Mouse (Mus musculus): ENCODE results near the gene Gpr152. TPM values are rescaled to one million over a fixed set of nuclear protein-coding genes. Genes with fewer than 3 reads are reported as not detected.
"Not testable (repeated sequence)": the region's sequence is repeated elsewhere in the genome, so short reads cannot be mapped to it uniquely, and the experiment has no call there.

Gpr152 gene
- total RNA-seq, 2 experiments from 2014 or later, result not detected

- no peak for DNase-seq
Observed at GRCm38 (mm10) chr19:4112063-4112960, 27.3 kb upstream of the Gpr152 start.

- peak; percentile 85 for DNase-seq
Observed at GRCm38 (mm10) chr19:4113186-4113805, 26.3 kb upstream of the Gpr152 start.

- DNase-seq, result no peak
Observed at GRCm38 (mm10) chr19:4113806-4114230, 25.8 kb upstream of the Gpr152 start.

DNA sequence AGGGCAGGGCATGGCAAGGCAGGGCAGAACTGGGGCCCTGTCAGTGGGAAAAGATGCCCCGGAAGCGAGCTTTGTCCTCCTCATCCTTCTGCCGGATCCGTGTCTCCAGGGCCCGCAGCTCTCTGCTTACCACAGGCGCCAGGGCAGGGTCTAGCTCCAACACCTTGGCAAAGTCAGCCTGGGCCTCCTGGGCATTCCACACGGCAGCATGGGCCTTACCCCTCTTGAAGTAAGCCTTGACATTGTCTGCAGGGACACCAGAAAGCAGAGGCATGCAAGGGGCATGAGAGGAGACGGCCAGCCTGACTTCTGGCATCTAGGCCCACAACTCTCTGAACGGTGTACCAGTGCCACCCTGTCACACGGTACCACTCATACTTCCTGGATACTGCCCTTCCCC lies 25.0 kb upstream of the Gpr152 start:
- no peak for DNase-seq

DNA sequence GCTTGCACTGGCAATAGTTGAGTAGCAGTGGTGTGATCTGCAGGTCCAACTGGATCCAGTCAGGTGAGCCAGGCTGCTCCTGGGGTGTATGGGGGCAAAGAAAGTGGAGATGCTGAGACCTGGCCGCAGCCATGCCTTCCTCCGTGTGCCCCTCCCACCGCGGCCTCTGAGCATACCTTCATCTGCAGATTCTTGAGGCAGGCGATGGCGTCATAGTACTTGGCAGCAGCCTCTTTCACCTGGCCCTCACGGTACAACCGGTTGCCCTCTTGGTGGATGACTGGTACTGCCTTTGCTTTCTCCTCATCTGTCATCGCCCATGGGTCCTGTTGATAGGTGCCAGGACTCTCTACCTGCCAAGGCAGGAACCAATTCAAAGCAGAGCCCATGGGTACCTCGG lies 24.4 kb upstream of the Gpr152 start:
- DNase-seq, result no peak

DNA sequence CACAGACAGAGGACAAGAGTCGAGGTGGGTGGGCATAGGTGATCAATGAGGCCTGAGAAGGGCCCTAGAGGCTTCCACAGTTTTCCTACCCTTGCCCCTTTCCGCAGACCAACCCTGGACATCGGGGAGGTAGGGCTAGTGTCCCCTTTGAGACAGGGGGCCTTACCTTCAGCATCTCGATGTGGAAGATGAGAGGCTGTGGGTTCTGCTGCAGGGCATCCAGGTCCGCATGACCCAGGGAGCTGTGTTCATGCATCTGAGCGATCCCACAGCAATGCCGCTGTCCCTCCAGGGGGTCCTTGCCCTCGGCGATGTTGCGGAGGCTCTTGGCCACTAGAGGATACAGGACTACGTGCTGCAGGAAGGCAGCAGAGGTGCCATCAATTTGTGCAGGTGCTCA lies 23.8 kb upstream of the Gpr152 start:
- no peak for DNase-seq

GRCm38 (mm10) chr19:4117006-4117405 lies 22.6 kb upstream of the Gpr152 start:
- no peak for DNase-seq

GRCm38 (mm10) chr19:4118350-4118749 lies 21.2 kb upstream of the Gpr152 start:
- no peak for DNase-seq

DNA sequence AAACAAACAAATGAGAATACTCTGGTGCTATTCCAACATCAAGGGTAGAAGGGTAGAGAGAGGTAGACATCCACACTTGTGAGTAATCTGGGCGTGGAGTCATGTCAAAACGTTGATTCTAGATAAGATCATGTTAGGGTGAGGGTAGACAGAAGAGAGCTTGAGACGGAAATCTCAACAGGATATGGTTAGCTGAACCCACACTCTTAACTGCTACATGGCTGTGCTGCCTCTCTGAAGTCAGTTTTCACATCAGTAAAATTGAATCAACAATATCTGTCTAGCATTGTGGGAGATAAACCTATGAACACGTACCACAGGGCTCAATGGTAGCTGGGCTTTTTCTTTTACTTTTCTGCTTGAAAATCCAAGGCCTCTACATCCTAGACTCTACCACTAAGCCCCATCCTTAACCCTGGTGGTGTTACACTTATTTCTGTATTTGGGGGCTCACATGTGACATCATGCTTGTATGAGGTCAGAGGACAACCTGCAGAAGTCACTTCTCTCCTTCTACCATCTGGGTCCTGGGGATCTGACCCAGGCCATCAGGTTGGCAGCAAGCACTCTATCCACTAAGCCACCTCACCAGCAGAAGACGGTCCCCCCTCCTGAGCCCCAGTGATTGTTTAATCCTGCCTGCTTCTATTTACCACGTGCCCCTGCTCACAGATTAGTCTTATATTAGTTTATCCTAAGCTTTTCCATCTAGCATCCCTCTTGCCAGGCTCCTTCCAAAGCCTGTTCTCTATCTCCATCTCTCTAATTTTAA lies 19.7 kb upstream of the Gpr152 start:
- no peak for DNase-seq

GRCm38 (mm10) chr19:4120496-4120895 lies 19.1 kb upstream of the Gpr152 start:
- no peak for DNase-seq

DNA sequence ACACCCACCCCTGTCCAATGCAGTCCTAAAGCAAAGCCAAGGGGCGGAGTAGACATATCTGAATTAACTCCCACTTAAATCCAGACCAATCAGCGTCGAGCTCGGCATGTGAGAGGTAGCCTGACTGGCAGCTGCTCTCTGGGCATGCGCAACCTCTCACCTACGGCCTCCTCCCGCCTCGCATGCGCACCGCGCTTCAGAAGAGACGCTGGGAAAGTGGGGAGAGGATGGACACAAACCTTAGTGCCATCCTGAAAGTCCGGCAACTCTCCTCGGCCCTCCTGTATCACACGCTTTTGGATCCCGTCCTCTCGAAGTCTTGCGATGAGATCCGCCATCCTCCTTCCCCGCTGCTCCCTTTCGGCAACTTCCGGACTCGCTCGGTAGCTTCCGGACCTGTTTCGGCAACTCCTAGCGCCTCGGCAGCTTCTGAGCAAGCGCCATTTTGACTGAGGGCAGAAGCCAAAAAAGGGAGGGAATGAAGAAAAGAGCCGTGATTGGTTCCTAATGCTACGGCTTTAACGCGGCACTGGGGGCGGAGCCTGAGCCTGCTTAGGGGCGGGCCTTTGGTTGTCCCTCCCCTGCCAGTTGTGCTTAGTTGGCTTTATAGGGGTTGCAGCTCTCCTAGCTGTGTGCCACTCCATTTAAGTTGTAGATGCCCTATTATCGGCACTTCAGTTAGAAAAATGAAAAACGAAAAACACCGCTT lies 18.3 kb upstream of the Gpr152 start:
- peak; percentile 99 for DNase-seq

GRCm38 (mm10) chr19:4121896-4122295 lies 17.7 kb upstream of the Gpr152 start:
- DNase-seq, result not testable (repeated sequence)

DNA sequence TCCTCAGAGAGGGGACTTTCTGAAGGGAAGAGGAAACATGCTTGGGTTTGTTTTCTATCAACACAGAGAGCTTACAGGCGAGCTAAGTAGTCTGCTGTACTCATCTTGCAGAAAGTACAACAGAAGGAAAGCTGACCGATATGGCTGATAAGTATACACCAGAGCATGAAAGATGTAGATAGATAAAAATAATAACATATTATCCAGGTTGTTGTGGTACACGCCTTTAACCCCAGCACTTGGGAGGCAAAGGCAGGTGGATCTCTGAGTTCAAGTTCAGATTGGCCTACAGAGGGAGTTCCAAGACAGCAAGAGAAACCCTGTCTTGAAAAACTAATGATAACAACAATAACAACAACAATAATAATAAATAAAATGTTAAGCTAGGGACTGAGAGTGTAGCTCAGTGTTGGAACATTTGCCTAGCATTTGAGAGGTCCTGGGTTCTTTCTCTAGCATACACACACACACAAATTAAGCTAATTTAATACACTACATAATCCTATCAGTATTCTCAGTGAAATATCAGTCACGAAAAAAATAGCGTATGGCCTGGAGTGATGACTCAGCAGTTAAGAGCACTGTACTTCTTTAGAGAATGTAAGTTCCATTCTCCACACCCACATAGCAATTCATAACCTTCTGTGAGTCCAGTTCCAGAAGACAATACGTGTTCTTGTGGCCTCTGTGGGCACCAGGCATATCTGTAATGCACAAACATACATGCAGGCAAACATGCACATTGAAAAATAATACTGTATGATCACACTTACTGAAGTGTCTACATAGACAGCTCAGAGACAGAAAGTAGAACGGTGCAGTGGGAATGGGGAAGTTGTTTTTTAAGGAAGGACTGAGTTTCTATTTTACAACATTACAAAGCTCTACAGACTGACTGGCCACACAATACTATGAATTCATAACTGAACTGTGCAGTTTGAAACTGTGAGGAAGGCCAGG lies 16.9 kb upstream of the Gpr152 start:
- no peak for DNase-seq

DNA sequence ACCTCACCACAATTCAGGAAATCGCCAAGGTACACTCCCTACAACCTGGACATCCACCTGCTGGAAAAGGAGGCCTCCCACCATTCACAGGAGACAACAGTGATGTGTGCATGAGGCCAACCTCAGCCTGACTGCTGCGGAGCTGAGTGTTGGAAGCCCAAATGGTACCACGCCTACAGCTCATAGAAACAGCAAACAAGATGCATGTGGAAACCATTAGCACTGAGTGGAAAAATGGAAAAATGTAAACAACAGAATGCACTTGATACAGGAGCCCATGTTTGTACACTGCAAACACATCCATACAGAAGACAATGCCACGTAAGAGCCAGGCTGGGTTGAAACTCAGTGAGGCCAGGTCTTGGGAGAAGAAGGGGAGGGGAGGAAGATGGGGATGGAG lies 15.2 kb upstream of the Gpr152 start:
- DNase-seq, result no peak

GRCm38 (mm10) chr19:4125268-4125667 lies 14.3 kb upstream of the Gpr152 start:
- peak; percentile 37 for DNase-seq

DNA sequence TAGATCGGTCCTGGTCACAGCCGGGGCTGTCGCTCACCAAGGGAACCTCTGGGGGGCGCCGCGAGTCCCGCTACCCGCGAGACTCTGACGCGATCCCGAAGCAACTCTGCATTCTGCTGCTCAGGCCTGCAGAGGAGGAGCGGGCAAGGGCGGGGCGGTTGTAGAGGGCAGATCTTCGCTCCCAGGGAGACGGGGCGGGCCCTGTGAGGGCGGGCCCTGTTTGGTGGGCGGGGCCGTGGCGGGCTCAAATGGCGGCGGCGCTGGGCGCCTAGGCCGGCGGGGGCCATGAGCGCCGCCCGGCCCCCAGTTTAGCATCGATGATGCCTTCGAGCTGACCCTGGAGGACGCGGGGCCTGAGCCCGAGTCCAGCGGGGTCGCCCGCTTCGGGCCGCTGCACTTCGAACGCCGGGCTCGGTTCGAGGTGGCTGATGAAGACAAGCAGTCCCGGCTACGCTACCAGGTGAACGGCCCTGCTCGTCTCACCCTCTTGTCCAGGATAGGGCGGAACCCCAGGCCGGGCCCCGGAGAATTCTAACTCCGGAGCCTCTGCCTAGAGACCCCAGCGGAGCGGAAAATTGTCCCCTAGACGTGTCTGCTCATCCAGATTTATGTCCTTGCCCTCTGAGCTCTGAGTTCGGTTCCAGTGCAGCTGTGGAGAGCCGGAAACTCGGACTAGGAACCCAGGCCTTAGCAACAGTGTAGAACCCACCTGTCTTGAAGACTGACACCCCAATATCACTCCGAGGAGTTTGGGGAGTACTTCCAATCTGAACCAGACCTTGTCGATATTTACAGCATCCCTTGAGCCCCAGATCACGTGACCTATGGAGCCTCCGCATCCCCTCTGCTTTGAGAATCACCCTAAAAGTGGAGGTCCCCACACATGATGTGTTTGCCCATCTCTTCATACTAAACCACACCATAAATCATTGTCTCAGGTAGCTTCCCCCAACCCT lies 13.6 kb upstream of the Gpr152 start, which contains the start of gene Aip:
TSS of gene Aip (minus strand) at position 118 of the 956 bp plus-strand sequence.
- DNase-seq, result peak; percentile 96

DNA sequence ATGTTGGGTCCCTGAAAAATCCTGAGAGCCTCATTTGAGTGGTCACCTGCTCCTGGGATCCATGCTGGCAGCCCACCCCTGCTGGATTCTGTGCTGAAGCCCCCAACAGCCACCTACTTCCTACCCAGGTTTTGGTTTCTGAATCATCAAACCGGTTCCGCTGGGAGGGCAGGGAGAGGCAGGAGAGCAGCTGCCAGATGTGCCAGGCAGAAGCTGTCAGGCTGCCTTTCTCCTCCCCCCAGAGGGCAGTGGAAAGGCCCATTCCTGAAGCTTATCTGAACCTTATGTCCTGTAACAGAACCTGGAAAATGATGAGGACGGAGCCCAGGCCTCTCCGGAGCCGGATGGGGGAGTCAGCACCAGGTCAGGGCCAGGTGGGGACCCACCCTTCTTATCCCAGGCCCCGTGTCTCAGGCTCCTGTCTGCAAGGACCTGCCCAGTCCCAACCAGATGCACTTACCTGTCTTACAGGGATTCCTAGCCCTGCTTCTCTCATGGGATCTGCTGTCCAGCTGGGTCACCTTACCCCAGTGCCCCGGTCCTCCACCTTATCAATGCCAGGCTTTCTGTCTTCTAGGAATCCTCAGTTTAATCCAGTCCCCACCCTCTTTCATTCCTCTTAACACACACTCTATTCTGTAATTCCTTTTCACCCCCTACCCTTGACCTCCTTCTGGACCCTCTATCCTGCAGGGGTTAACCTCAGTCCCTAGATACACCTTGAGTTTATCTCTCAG lies 12.7 kb upstream of the Gpr152 start:
- DNase-seq, result no peak

- DNase-seq, result no peak
Observed at GRCm38 (mm10) chr19:4129462-4129861, 10.1 kb upstream of the Gpr152 start.

- DNase-seq, result no peak
Observed at GRCm38 (mm10) chr19:4130106-4130505, 9.5 kb upstream of the Gpr152 start.
